Mouse (Mus musculus) ES-Bruce4 (cell line): ENCODE measurements around the gene Foxe1.

Source experiments
- CTCF ChIP-seq: IDR thresholded peaks from one replicate; pipeline ENCODE4 v1.8.1; 2011; ENCODE audit warnings: low read depth, low read length
- EP300 ChIP-seq: IDR thresholded peaks from 2 replicates; pipeline ENCODE4 v1.6.1; 2011; ENCODE audit warnings: low read depth, low read length; ENCODE audit not compliant: insufficient read depth
- POLR2A ChIP-seq: IDR thresholded peaks from one replicate; pipeline ENCODE4 v1.8.1; 2011; ENCODE audit warnings: low read length; ENCODE audit not compliant: insufficient read depth

DNA sequence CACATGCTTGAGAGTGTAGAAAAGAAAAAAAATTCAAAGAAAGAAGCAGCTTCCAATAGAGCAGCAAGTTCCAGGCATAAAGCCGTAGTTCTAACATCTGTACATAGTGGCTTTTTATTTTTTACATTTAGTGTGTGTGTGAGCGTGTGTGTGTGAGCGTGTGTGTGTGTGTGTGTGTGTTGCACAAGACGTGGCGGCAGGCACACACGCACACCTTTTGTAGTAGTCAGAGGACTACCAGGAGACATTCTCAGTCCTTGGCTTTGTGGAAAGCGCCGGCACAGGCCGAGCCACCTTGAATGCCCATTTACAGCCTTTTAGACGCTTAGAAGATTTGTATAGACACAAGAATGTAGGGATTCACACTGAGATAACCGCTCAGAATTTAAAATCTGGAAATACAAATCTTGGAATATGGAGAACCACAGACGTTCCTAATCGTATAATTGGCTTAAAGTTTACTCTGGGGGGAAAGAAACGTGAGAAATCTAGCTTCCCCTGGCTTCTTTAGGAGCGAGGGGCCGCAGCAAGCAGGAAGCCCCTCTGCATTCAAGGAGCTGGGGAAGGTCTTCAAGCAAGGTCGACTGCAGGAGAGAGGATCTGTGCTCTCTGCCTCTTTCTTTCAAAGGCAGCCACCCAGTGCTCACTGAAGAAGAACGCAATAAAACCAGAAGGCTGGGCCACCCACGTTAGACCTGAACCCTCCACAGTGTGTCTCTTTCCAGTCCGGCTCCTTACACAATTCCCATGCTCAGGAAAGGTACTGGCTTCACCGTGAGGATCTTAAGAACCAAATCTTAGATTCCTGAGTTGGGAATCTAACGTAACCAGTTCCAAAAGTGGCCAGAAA, 1.4 kb upstream of the Foxe1 start:
- no peak for TF ChIP-seq POLR2A
- no peak for TF ChIP-seq CTCF
- TF ChIP-seq EP300 = no peak
